Mouse (Mus musculus): ENCODE data around the gene B3gat2.

B3gat2 gene

GRCm38 (mm10) chr1:23761502-23762135 lies at the start of gene B3gat2:
Gene B3gat2 (plus strand): TSS chr1:23761753.
- DNase-seq (ENCODE audit: low spot score) = no peak

- DNase-seq (ENCODE audit: low spot score) = peak; percentile 1
Measured at GRCm38 (mm10) chr1:23720326-23720725, 41.2 kb upstream of the B3gat2 start.

- DNase-seq (ENCODE audit: low spot score) = no peak
Measured at GRCm38 (mm10) chr1:23721036-23721435, 40.5 kb upstream of the B3gat2 start.

GRCm38 (mm10) chr1:23722469-23723372 lies 38.8 kb upstream of the B3gat2 start:
- no peak for DNase-seq (ENCODE audit: low spot score)

GRCm38 (mm10) chr1:23731324-23731723 lies 30.2 kb upstream of the B3gat2 start:
- no peak for DNase-seq (ENCODE audit: low spot score)

- no peak for DNase-seq (ENCODE audit: low spot score)
Measured at GRCm38 (mm10) chr1:23750864-23751532, 10.6 kb upstream of the B3gat2 start.

GRCm38 (mm10) chr1:23753091-23753490 lies 8.5 kb upstream of the B3gat2 start:
- DNase-seq (ENCODE audit: low spot score) = no peak

GRCm38 (mm10) chr1:23753591-23753990 lies 8.0 kb upstream of the B3gat2 start:
- no peak for DNase-seq (ENCODE audit: low spot score)

- no peak for DNase-seq (ENCODE audit: low spot score)
Measured at GRCm38 (mm10) chr1:23754340-23754739, 7.2 kb upstream of the B3gat2 start.

- DNase-seq (ENCODE audit: low spot score) = no peak
Measured at GRCm38 (mm10) chr1:23754967-23755366, 6.6 kb upstream of the B3gat2 start.

- DNase-seq (ENCODE audit: low spot score) = no peak
Measured at GRCm38 (mm10) chr1:23762136-23762687, 659 bp downstream of the B3gat2 start.

- peak; percentile 84 for DNase-seq (ENCODE audit: low spot score)
Measured at GRCm38 (mm10) chr1:23762782-23763630, 1.5 kb downstream of the B3gat2 start.

- peak; percentile 31 for DNase-seq (ENCODE audit: low spot score)
Measured at GRCm38 (mm10) chr1:23763726-23764125, 2.2 kb downstream of the B3gat2 start.

- DNase-seq (ENCODE audit: low spot score) = no peak
Measured at GRCm38 (mm10) chr1:23764710-23765109, 3.2 kb downstream of the B3gat2 start.

- DNase-seq (ENCODE audit: low spot score) = no peak
Measured at GRCm38 (mm10) chr1:23773039-23773438, 11.5 kb downstream of the B3gat2 start.

GRCm38 (mm10) chr1:23792737-23793533 lies 31.4 kb downstream of the B3gat2 start:
- DNase-seq (ENCODE audit: low spot score) = peak; percentile 71

- DNase-seq (ENCODE audit: low spot score) = no peak
Measured at GRCm38 (mm10) chr1:23798306-23798705, 36.8 kb downstream of the B3gat2 start.

GRCm38 (mm10) chr1:23821615-23822014 lies 60.1 kb downstream of the B3gat2 start:
- no peak for DNase-seq (ENCODE audit: low spot score)

- DNase-seq (ENCODE audit: low spot score) = peak; percentile 41
Measured at GRCm38 (mm10) chr1:23826887-23827758, 65.6 kb downstream of the B3gat2 start.

- no peak for DNase-seq (ENCODE audit: low spot score)
Measured at GRCm38 (mm10) chr1:23834246-23834645, 72.7 kb downstream of the B3gat2 start.
